Mouse (Mus musculus) layer of hippocampus, postnatal 14 days (tissue): Measurements from ENCODE around the gene Atp6v1g2. TPM values are rescaled to one million over a fixed set of nuclear protein-coding genes. Genes with fewer than 3 reads are reported as not detected.
"Not testable (repeated sequence)": the region's sequence is repeated elsewhere in the genome, so short reads cannot be mapped to it uniquely, and the experiment has no call there.

Experiments used
- DNase-seq, 2 experiments: peaks; one replicate each; pipeline ENCODE4 v3.0.0; 2021 to 2022; ENCODE audit warnings: low spot score in 2 of 2, mixed read lengths in 1 of 2
- total RNA-seq, 2 experiments: library from RNA; stranded (reverse); gene quantifications; 2 replicates each; pipeline ENCODE4 v1.2.3; 2021

The Atp6v1g2 gene
- total RNA-seq, 2 experiments from 2014 or later: 485 to 488 TPM

- no peak for DNase-seq
These were observed 31.7 kb upstream of the Atp6v1g2 start, which contains the start of gene Tnf for GRCm38 (mm10) chr17:35201787-35202186. Gene Tnf, minus strand, starts transcription at chr17:35202007.

DNA sequence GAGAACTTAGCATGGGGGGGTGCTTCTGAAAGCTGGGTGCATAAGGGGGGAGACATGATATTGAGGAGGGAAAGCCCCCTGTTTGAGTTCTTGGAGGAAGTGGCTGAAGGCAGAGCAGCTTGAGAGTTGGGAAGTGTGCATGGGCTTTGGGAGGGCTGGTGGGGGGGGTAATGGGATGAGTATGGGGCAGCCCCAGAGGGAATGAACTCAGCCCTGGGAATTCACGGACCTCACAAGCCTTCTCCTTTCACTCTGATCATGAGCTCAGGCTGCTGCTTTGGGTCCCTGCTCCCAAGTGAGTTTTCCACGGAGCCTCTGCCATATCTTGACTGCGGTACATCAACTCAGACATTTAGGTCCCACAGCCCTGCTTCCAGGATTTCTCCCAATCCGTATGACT lies 31.0 kb upstream of the Atp6v1g2 start:
- DNase-seq: no peak

DNA sequence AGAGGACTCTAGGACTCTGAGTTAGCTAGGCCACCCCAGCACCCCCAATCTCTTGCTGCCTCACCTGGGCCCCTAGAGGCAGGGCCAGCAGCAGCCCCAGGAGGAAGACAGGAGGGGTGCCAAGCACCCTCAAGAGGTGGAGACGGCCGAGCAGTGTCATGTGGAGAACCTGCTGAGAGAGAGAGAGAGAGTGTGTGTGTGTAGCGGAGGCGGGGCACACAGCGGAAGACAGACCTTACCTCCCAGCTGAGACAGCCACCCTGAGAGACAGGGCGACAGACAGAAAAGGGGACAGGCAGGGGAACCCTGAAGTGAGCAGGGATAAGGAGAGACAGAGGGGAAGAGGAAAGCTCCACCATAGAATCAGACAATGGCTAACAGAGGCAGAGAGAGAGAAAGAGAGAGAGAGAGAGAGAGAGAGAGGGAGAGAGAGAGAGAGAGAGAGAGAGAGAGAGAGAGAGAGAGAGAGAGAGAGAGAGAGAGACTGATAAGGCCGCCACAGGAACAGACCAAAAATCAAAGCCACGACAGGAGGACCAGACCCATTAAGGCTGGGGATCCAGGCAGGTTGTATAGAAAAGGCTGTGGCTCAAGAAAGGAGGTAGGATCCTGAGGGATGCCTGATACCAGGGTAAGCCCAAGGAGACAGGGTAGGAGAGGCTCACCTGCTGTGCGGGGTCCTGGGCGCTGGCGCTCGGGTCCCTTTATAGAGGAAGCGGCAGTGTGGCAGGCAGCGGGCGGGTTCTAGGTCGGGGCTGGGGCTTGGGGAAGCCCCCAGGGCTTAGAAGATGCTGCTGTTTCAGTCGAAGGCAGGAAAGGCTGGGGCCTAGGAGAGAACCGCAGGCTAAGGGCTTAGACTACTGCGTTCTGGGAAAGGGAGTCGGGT lies 28.7 kb upstream of the Atp6v1g2 start, which contains the start of gene Lta:
Gene Lta (minus strand): TSS at position 858 of the 886 bp plus-strand sequence.
- no peak for DNase-seq

GRCm38 (mm10) chr17:35205380-35205769 lies 28.1 kb upstream of the Atp6v1g2 start:
- no peak for DNase-seq

- no peak for DNase-seq
These were observed 23.5 kb upstream of the Atp6v1g2 start for GRCm38 (mm10) chr17:35209785-35210535.

- DNase-seq: no peak
These were observed 22.9 kb upstream of the Atp6v1g2 start for GRCm38 (mm10) chr17:35210593-35210992.

GRCm38 (mm10) chr17:35213071-35213470 lies 20.4 kb upstream of the Atp6v1g2 start:
- no peak for DNase-seq

- DNase-seq: no peak
These were observed 14.8 kb upstream of the Atp6v1g2 start for GRCm38 (mm10) chr17:35218516-35219193.

GRCm38 (mm10) chr17:35219601-35220041 lies 13.8 kb upstream of the Atp6v1g2 start:
- DNase-seq: no peak

DNA sequence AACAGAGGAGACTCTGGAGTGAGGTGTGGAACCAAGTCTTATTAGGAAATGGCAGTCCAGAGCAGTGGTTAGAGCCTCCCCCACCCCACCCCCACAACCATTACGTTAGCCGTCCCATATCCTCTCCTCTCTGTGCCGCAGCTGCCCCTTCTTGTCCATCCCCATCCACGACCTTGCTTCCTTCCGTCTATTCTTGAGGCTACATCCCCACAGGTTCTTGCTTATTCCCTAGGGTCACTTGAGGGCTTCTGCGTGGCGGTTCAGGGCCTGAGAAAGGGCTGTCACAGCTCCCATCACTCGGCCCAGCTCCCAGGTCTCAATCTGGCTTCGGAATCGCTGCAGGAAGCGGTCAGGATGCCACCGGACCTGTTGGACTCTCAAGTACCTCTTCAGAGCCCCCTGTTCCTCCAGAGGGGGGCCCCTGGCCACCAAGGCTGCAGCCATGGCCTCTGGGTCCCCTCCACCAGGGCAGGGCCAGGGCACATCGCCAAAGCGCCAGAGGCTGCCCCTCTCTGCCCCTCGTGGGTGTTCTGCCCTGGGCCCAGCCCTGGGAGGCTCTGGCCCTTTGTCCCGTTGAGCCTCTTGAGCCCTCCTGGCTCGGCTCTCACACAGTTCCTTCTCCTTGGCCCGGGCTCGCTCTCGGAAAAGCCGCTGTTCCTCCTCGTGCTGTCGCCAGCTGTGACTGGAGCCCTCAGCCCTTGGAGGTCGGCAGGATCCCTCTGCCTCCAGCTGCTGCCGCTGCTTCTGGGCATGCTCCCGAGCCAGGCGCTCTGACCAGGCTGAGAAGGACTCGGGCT lies 13.1 kb upstream of the Atp6v1g2 start, which contains the start of gene Gm16181:
Gene Gm16181 (plus strand): TSS at position 679 of the 797 bp plus-strand sequence.
- no peak for DNase-seq

- no peak for DNase-seq
These were observed 11.2 kb upstream of the Atp6v1g2 start for GRCm38 (mm10) chr17:35222299-35222698.

DNA sequence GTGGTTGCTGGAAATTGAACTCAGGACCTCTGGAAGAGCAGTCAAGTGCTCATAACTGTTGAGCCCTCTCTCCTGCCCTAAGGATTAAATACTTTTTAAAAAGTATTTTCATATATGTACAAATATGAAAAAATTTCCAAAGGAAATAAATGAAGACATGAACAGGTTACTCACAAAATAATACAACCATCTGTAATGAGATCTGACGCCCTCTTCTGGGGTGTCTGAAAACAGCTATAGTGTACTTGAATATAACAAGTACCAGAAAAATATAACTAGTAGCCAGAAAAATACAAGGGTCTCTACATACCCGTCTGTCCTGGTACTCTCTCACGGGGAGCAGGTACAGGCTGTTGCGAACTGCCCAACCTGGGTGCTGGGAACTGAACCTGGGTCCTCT lies 8.8 kb upstream of the Atp6v1g2 start:
- no peak for DNase-seq

DNA sequence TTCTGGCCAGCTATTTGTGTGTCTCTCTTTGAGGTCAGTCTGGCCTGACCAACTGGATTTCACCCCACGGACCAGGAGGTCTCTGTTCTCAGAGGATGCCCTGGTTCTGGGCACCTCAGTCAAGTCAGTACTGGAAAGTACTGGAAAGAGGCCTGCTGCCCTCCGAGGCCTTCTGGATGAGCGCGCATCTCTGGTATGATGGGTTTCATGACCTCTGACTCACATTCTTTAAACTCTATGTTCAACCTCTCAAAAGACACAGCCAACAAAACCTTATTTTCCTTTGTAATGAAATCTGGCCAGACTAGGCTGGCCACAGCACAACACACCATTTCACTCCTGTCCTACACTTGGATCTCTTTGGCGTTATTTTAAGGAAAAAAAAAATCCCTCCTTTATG lies 8.0 kb upstream of the Atp6v1g2 start:
- DNase-seq: no peak

GRCm38 (mm10) chr17:35226561-35227046 lies 6.9 kb upstream of the Atp6v1g2 start:
- DNase-seq: no peak

GRCm38 (mm10) chr17:35231022-35231421 lies 2.4 kb upstream of the Atp6v1g2 start:
- no peak for DNase-seq

DNA sequence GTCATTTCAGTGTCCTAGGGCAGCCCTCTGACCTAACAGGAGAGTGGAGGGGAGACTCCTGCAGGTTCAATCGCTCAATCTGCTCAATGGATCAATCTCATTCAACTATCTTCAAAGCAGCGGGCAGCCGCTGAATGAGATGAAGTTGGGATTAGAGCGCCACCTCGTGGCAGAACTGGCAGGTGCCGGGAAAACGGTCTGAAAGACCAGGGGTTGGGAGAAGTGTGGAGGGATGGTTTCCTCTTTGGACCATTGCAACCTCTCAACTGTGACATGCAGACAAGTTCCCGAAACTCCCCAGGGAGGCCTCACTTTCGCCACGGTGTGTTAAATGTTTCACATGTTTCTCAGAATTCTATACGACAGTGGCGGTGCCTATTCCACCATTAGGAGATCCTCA lies 1.4 kb upstream of the Atp6v1g2 start:
- peak; percentile 83 to 86 for DNase-seq

DNA sequence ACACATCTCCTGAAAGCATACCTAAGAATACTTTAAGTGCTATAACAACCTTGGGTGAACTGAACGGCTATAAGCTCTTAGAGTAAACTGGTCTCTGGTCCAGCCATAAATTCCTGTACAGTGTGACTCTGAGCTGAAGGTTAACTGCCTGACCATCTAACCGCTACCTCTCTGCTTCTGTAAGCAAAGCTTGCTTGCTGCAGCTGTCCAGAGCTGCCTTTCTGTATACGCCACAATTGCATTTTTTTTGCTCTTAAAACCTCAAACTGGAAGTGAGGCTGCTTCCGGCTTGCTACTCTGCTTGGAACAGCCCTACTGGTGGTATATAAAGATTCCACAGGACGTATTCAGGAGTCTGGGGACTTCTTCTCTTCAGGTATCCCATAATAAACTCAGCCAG lies 801 bp upstream of the Atp6v1g2 start:
- DNase-seq: no peak

GRCm38 (mm10) chr17:35234090-35234489 lies 630 bp downstream of the Atp6v1g2 start:
- DNase-seq: not testable (repeated sequence)

- no peak for DNase-seq
These were observed 1.4 kb downstream of the Atp6v1g2 start for GRCm38 (mm10) chr17:35234903-35235302.
